Mouse (Mus musculus) bone marrow, adult 2 months (tissue): ENCODE results near the gene Grip1. TPM values are rescaled to one million over a fixed set of nuclear protein-coding genes. Genes with fewer than 3 reads are reported as not detected.

Experiments used
- H3K27ac ChIP-seq: fragments of 200-500 bp; 2 replicates; pipeline ENCODE4 v1.5.1; 2012; ENCODE audit warnings: low read depth, mild to moderate bottlenecking, control low read depth, inconsistent platforms, low read length; ENCODE audit not compliant: control insufficient read depth, poor library complexity, insufficient read depth
- H3K4me1 ChIP-seq: fragments of 200-500 bp; 2 replicates; pipeline ENCODE4 v1.6.1; 2011; ENCODE audit warnings: low read length; ENCODE audit not compliant: control insufficient read depth, insufficient read depth
- H3K4me3 ChIP-seq: fragments of 200-500 bp; replicated peaks from 2 replicates; pipeline ENCODE3; 2011; ENCODE audit warnings: mild to moderate bottlenecking, low read depth, low read length, control low read depth; ENCODE audit not compliant: control insufficient read depth
- CTCF ChIP-seq: fragments of 200-500 bp; IDR thresholded peaks from 2 replicates; pipeline ENCODE4 v1.5.1; 2011; ENCODE audit warnings: low read length, control low read depth; ENCODE audit not compliant: control insufficient read depth, insufficient read depth
- POLR2A ChIP-seq: fragments of 200-500 bp; IDR thresholded peaks from 2 replicates; pipeline ENCODE4 v1.6.1; 2011; ENCODE audit warnings: low read depth, mild to moderate bottlenecking, control low read depth, low read length, borderline replicate concordance; ENCODE audit not compliant: control insufficient read depth
- WGBS: fragments of 180-500 bp; shearing (Covaris S2); methylation state at CpG from one replicate; pipeline ENCODE4 v1.1.7; 2018; 5-methylcytosine and 5-hydroxymethylcytosine counted together
- polyA plus RNA-seq: library from polyadenylated mRNA; stranded (reverse); fragments of >200 nt; gene quantifications from 2 replicates; pipeline ENCODE4 v1.2.4, GENCODE M21; 2011; ENCODE audit warnings: low replicate concordance; ENCODE audit not compliant: missing spikeins, insufficient read depth, insufficient read length

Grip1 gene
- polyA plus RNA-seq, 1 experiment: not detected

GRCm38 (mm10) chr10:119814087-119814486, 360.5 kb downstream of the Grip1 start:
- TF ChIP-seq CTCF: no peak
- no peak for TF ChIP-seq POLR2A
- 76% methylated on average over 4 of the region's 4 CpGs for WGBS
- H3K4me3 ChIP-seq: no peak overlapping the region
- no peaks in the 10 kb centered on the region for H3K4me1 ChIP-seq
- no peak overlapping the region for H3K27ac ChIP-seq

- WGBS: 73% methylated on average over 5 of the region's 5 CpGs
- Histone ChIP-seq H3K4me3 (no peak overlapping the region), H3K4me1 (no peaks in the 10 kb centered on the region), H3K27ac (no peak overlapping the region)
- TF ChIP-seq POLR2A (no peak), CTCF (no peak)
Observed at GRCm38 (mm10) chr10:119816001-119816400, 362.4 kb downstream of the Grip1 start.

DNA sequence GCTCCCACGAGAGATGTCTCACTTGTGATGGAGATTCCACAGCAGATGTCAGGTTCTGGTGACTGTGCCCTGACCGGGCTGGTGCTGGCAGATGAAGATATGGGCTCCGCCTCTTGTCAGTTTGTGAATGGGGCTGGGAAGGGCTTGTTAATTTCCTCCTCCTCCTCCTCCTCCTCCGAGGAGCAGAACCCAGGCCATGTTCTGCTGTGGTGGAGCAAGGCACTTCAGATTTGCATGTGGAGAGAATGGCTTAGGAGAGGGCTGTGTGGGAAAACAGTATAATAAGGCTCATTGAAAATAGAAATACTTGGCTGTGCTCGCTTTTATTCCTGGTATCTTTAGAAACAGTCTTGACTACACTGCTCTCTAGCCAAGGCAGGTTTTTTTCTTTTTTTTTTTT, 364.8 kb downstream of the Grip1 start:
- H3K4me1 ChIP-seq: no peaks in the 10 kb centered on the region
- no peak overlapping the region for H3K4me3 ChIP-seq
- WGBS: 46% methylated on average over 5 of the region's 5 CpGs
- H3K27ac ChIP-seq: no peak overlapping the region
- TF ChIP-seq CTCF (no peak), POLR2A (no peak)

GRCm38 (mm10) chr10:119819102-119819681, 365.6 kb downstream of the Grip1 start:
- WGBS: 44% methylated on average over 17 of the region's 17 CpGs
- H3K4me1 ChIP-seq: no peaks in the 10 kb centered on the region
- no peak for TF ChIP-seq CTCF

GRCm38 (mm10) chr10:119819740-119820139, 366.1 kb downstream of the Grip1 start:
- TF ChIP-seq POLR2A (no peak), CTCF (no peak)
- Histone ChIP-seq H3K4me1 (no peaks in the 10 kb centered on the region), H3K4me3 (no peak overlapping the region), H3K27ac (no peak overlapping the region)
- 69% methylated on average over 5 of the region's 5 CpGs for WGBS

More at GRCm38 (mm10) chr10:119819102-119819681, 365.6 kb downstream of the Grip1 start:
- H3K27ac ChIP-seq: no peak overlapping the region
- no peak overlapping the region for H3K4me3 ChIP-seq

GRCm38 (mm10) chr10:119820428-119820827, 366.8 kb downstream of the Grip1 start:
- no peaks in the 10 kb centered on the region for H3K4me1 ChIP-seq
- no peak for TF ChIP-seq CTCF
- TF ChIP-seq POLR2A: no peak
- WGBS: 64% methylated on average over 4 of the region's 4 CpGs
- no peak overlapping the region for H3K27ac ChIP-seq
- no peak overlapping the region for H3K4me3 ChIP-seq

- H3K27ac ChIP-seq: no peak overlapping the region
- no peaks in the 10 kb centered on the region for H3K4me1 ChIP-seq
- no peak overlapping the region for H3K4me3 ChIP-seq
- TF ChIP-seq CTCF (no peak), POLR2A (no peak)
- 81% methylated on average over 7 of the region's 7 CpGs for WGBS
Observed at GRCm38 (mm10) chr10:119823691-119824090, 370.1 kb downstream of the Grip1 start.

DNA sequence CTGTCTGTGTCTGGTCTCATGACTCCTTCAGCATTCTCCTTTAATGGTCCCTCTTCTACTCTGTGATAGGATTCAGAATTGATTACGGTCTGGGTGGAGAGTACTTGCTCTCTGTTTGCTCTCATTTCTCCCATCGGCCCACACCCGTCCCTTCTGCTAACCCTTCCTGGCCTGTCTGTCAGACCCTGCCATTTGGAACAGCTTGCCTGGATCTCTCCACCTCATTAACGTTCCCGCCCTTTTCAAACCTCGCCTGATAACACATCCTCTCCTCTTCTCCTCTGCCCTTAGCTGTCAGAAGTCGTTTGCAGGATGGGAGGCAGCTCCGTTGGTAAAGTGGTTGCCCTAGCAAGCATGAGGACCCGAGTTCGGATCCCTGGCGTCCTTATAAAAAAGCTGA, 370.9 kb downstream of the Grip1 start:
- TF ChIP-seq CTCF (no peak), POLR2A (no peak)
- Histone ChIP-seq H3K4me3 (no peak overlapping the region), H3K4me1 (no peaks in the 10 kb centered on the region), H3K27ac (no peak overlapping the region)
- WGBS: 69% methylated on average over 11 of the region's 11 CpGs

DNA sequence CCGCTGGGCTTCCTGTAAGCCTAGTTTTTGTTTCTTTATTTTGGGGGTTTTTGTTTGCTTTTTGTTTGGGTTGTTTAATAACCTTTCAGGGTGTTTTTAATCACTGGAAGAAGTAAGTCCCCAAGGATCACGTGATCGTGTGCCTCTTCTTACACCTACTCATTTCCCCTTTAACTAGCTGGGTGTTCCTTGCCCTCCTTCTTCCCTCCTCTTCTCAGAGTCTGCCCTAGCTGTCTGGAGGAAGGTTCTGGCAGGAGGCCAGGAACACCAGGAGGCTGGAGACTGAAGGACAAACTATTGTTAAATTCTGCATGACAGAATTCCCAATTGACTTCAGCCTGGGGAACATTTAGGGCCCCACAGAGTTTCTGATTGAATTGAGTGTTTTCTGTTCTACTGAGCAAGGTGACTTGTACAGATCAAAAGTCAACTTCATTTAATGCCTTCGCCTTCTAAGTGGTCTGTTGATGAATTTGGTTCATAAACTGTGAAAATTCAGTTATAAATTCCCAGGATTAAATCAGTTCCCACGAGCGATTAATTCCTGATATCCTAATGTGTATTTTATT, 376.8 kb downstream of the Grip1 start:
- Histone ChIP-seq H3K27ac (no peak overlapping the region), H3K4me3 (no peak overlapping the region), H3K4me1 (no peaks in the 10 kb centered on the region)
- TF ChIP-seq CTCF (no peak), POLR2A (no peak)
- WGBS: 74% methylated on average over 6 of the region's 6 CpGs
